Mouse (Mus musculus) A20 (cell line): Measurements from ENCODE around the gene Nle1.

ENCODE experiments used
- DNase-seq: peaks from one replicate; pipeline ENCODE4 v3.0.0-alpha.2; 2011; ENCODE audit warnings: low read depth, low spot score

The Nle1 gene

DNA sequence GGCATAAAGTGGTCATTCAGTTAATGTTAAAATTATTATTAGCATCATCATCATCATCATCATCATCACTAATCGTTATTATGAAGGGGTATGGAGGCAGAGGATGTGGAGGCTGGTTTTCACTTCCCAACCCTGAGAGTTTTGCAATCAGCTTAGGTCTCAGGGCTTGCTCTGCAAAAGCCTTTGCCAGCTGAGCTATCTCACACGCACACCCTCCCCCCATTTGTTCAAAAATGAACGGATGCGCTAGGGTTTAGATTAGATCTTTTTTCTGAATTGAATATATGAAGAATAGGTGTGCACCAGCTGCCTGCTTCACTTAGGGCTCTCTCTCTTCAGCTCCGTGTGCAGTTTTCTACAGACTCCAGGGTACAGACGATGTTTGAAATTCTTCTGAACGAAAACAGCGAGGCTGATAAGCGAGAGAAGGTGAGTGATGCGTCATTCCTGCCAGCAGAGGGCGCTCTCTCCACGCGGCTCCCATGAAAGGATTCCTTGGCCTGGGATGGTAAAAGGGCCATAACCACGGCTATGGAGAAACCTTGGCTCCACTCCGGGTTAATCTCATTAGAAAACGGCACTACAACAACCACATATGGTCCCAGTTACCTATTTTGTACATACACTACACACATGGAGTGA lies 6.6 kb upstream of the Nle1 start:
- peak; percentile 71 for DNase-seq

DNA sequence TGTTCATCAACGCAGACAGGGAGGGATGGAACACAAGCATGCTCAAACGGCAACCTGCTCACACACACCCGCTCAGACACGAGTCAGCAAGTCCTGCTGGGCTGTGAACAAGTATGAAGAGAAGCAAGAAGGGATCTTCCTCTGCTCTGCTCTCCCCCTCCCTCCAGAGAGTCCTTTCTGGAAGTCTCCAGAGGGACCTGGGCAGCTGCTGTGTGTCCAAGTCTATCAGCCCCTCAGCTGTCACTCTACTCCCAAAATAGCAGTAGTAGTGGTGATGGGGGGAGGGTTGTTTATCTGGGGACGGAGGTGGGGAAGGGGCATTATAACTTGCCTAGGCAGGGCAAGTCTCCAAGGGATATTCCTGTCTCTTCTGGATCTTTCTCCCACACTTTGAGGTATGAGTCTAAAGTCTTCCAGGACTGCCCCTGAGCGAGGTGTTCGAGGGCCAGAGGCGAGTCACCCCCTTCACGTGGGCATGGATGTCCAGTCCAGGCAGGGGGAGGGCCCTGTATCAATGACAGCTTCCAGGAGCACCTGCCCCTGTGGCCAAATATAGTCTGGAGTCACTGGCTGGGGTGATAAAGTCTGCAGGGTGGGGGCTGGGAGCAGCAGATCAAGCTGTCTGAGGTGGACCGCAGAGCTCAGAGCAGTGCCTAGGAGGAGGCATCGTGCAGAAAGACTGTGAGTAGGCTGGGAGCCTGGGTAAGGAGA lies 2.6 kb upstream of the Nle1 start:
- DNase-seq: no peak

DNA sequence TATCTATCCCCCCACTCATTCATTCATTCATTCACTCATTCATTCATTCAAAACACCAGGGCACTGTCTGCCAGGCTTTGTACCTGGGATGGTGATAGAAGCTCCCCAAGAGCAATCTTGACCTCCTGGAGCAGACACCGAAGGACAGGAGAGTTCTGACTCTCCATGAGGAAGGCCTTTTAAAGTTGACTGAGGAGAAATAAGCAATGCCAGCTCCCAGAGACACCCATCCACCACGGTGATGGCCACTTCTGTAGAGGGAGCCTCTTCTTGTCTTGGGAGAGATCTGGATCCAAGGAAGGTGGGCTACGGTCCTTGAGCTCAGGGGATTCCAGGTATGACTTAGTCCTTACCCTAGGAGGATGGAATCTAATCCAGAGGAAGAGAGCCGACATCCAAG lies 2.0 kb upstream of the Nle1 start, which contains the start of gene Unc45b:
Gene Unc45b, plus strand, starts transcription at position 301 of the 400 bp plus-strand sequence.
- no peak for DNase-seq

DNA sequence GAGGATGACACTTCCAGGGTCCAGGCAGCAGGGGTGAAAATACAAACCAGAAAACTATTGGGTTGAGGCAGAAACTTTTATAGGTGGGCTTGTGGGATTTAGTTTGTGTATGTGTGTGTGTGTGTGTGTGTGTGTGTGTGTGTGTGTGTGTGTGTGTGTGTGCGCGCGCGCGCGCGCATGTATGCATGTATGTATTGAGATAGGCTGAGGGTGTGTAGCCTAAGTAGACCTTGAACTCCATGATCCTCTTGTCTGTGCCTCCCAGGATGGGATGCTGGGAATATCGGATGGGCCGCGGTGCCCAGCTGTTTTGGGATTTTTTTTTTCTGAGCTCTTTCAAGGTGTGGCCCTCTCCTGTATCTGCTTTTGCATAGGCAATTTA lies 388 bp upstream of the Nle1 start:
- DNase-seq: no peak

DNA sequence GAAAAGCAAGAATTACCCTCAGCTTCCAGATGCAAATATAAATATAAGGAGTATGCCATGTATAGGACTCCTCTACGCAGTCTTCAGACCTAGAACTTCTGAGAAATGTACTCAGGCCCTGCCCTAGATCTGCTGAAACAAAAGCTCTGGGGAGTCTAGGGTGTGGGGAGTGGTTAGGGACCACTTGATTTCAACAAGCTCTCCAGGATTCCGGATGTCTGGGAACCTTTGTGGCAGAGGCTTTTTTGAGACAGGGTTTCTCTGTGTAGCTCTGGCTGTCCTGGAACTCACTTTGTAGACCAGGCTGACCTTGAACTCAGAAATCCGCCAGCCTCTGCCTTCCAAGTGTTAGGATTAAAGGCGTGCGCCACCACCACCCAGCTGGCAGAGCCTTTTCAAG lies 2.4 kb downstream of the Nle1 start:
- no peak for DNase-seq

DNA sequence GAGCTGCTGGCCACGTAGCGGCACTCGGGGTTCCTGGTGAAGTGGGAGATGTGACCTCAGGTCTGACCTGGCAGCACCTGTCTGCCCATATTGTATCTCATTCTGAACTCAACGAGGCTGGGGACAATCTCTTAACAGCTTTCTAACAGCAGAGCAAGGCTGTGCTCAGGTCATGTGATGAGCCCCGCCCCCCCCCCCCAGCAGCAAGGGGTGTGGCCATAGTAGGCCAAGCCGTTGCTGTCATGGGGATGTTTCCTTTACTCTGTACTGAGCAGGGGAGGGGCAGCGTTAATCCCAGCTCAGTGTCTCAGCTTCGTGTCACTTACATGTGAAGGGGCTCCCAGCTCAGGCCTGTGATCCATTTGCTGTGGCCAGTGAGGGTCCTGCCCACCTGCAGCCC lies 3.3 kb downstream of the Nle1 start:
- DNase-seq: no peak

DNA sequence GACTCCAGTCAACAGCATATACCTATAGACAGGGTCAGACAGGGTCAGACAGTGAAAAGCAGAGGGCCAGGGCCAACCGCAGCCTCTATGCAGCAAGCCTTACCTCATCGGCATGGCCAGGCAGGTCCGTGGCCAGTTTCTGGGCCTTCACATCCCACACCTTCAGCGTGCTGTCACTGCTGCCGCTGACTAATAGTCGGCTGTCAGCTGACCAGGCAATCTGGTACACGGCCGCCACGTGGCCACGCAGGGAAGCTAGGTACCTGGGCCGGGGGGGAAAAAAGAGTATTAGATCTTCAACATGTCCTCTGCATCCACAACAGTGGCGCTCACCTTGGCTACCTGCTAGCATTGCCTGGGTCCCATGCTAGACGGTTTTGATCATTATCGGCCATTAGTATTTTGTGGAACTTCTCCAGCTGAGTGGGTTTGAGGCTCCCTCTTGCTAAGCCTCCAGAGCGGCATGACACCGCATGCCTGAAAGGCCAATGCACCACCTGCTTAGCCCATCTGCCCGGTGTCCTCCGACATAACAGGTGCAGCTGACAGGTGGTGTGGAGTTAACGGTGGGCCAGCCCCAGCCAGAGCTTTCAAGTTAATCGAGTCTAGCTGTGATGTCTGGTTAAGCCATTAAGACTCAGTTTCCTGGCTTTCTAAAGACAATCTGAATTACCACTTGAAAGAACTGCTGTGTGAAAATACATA lies 6.5 kb downstream of the Nle1 start:
- DNase-seq: no peak

DNA sequence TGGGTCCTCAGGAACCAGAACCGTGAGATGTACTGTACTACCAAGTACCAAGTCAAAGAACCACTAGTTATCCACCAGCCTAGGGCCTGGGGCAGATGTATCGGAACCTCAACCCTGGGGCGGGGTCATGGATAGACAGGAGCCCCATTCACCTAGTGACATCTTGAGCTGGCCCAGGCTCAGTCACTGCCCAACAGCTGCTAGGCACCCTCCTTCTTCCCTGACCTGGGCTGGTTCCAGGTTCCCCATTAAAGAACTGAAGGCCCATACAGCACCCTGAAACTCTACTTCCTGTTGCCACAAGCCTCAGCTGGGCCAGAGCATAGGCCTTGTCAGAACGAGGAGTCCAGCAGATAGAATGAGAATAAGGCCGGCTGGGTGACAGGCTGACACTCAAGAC lies 8.5 kb downstream of the Nle1 start:
- DNase-seq: no peak

DNA sequence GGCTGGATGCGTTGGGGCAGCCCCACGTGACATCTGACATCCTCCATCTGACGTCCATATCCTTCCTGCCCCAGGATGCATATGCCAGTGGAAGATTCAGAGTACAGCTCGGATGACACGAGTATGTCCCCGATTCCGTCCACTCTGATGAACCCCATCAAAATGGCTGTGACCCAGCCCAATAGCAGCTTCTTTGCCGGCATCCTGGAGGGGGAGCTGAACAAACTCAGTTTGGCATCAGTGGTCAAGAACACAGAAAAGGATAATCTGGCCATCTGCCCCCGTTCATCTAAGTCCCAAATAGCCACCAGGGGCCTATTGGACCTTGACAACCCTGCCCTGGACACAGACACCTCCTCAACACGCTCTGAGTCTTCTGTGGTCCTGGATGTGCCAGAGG lies 10.7 kb downstream of the Nle1 start:
- DNase-seq: no peak

DNA sequence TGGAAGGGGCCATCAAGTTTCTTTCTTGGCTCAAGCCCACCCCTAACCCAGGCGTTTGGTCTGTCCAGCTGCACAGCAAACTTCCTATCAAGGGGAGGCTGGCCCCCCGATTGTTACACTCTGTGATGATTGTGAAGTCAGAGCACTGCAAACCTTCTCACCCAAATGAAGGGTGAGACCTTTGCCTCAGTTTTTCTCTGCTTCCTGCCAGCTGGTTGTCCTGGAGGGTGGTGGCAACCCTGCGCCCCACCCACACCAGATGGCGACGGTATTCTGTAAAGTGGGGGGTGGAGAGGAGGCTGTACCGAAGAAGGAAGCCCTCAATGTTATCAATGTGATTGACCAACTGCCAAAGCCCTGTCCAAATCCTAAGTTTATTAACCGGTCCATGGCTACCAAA lies 16.3 kb downstream of the Nle1 start, which contains the start of gene Fndc8:
Gene Fndc8, plus strand, starts transcription at position 189 of the 400 bp plus-strand sequence.
- DNase-seq: no peak

DNA sequence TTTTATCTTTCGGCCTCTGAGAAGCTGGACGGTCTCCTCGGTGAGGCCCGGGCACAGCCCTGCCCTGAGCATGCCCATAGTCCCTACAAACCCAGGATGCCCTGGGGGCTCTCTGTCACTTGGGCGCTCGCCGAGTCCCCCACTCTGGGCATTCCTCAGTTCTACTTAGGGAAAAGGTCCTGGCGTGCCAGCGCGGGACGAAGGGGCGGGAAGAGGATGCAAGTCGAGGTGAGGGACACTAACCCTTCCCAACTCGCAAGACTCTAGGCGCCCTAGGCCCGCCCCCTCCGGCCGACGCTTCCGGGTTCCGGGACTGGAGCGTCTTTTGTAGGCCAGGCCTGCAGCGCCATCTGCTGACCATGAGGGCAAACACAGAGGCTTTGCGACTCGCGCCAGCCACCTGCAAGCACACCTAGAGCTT lies 17.9 kb downstream of the Nle1 start, which contains the start of gene Rad51d:
Gene Rad51d, minus strand, starts transcription at position 273 of the 421 bp plus-strand sequence.
- peak; percentile 95 for DNase-seq

DNA sequence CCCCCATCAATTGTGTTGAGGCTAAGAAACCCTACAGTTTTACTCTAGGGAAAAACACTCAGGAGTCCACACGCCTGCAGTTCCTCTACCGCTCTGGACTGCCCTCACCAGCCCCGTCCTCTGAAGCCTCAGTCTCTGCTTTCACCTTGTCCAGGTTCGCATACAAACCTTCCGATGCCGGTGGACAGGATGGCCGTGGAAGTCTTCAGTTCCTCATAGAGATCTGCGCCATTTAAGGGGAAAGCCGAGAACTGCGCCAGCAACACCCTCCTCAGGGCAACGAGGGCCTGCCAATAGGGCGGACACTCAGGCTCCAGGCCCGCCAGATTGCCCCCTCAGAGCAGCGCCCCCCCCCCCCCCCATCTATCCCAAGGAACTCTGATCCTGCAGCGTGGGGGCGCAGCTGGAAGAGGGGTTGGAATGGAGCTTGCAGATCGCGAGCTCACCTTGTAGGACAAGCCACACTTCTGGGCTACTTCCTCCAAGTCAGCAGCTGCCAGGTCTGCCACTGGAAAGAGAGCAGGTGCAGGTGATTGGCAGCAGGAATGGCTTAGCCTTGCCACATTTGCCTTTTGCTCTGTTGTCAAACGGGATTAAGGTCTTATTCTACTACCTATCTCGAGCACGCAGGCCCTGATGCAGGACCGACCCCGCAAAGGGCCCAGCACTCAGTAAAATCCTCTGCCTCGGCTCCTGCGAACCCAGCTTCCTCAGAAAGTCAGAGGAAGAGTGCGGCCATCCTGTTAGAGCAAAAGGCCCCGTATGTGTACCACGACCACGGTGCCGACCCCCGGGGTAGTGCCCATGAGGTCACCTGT lies 18.5 kb downstream of the Nle1 start:
- DNase-seq: peak; percentile 72

DNA sequence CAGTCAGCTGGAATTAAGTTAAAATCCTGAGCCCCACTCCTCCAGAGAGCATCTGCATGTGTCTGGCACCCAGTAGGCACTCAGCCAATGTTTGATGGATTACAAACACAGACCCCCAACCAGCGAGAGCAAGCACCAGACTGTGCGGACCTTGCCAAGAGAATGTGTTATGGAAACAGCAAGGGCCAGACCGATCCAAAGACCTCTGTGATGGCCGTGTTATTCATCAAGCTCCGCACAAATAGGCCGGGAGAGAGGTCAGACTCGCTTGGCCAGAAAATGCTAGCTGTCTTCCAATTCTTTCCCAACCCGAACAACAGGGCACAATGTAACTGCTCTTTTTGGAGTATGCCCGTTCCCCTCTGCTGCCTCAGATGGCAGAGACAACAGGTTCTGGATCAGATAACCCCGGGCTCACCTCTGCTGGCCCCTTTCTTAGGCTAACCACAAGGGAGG lies 19.7 kb downstream of the Nle1 start:
- DNase-seq: no peak

DNA sequence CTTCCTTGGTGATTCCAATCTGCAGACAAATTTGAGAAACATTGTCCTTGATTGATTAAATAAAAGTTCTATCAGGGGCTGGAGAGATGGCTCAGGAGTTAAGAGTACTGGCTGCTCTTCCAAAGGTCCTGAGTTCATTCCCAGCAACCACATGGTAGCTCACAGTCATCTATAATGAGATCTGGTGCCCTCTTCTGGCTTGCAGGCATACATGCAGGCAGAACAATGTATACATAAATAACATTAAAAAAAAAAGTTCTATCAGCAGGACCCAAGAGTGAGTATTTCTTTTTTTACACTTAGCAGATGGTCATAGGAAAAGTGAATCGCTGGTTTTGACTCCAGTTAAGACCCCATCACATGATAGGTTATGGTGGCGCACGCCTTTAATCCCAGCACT lies 21.7 kb downstream of the Nle1 start:
- DNase-seq: peak; percentile 39

DNA sequence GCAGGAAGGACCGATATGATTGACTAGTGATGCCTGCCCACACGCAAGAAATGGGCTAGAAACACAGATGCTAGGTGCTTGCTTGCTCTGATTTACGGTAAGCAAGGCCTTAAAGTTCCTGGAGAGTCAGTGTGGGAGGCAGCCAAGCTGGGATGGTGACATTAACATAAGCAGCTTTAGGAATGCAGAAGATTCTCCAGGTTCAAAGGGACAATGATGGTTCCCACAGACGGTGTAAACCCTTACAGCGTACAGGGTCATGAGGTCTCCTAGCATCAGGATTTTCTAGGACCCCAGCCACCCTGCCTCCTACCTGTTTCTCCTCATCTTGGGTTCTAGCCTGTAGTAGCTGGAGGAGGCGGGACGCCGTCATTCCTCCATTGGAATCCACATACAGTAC lies 25.0 kb downstream of the Nle1 start:
- DNase-seq: no peak

DNA sequence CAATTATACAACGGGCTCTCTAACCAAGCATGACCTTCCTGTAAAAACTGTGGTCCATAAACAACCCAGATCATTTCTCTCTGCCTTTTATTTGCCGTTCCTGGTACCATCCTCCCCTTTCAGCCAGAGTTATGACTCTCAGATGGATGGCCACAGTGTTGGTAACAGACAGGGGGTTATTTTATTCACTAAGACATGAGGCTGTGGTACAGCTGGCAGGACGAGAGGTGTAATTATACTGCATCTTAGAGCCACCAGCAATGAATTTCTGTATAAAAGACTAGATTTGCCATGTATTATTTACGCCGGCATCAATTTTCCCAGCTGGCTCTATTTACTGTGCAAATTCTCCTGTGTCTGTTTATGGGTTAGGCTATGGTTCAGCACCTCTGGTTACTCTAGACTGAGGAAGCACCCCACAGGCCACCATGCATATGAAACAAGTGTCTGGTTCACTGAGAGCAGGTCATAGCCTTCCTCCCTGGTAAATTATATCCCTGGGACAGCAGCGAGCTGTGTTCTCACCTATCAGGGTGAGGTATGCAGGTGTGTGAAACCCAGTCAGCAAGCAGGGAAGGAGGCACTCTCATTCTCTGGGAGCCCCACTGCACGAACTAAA lies 30.4 kb downstream of the Nle1 start:
- no peak for DNase-seq

DNA sequence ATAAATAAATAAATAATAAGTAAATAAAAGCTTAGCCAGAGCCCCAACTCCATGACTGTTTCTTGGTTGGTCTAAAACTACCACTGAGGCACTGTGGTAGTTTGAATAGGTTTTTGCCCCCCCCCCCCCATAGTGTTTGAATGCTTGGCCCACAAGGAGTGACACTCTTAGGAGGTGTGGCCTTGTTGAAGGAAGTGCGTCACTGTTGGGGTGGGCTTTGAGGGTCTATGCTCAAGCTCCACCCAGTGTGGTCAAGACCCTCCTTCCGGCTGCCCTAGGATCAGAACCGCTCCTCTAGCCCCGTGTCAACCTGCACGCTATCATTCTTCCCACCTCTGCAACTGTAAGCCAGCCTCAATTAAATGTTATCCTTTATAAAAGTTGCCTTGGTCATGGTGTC lies 32.6 kb downstream of the Nle1 start:
- no peak for DNase-seq

DNA sequence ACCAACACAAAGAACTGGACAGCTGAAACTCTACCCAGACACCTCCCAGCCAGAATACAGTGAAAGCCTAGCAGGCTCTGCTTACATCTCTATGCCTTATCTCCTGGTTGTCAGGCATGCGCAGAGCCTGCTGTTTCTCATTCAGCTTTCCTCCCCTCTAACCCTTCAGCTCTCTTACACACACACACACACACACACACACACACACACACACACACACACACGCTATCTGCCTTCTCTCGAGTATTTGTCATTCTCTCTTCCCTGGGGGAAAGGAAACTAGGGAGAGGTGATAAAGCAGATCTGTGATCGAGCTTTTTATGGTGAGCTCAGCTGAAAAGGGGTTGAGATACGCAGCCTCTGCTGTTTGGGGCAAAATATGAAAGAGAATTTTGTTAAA lies 33.3 kb downstream of the Nle1 start:
- DNase-seq: no peak

DNA sequence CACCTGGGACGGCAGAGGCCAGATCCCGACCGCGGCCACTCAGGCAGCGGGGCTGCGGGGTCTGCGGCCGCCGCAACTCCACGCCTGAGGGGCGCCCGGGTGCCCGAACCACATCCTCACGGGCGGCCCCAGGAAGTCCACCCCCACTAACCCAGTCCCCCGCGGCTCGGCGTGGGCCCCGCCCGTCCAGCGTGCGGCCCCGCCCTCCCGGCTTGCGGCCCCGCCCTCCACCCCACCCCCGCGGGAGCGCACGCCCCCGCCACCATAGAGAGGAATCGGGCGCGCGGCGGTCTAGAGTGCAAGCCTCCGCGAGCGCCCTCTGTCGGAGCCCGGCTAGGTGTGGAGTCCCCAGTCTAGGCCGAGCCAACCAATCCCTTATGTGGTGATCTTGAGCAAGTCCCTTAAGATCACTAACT lies 37.2 kb downstream of the Nle1 start, which contains the start of gene Rffl:
Gene Rffl, minus strand, starts transcription at position 180 of the 416 bp plus-strand sequence.
- DNase-seq: peak; percentile 94

DNA sequence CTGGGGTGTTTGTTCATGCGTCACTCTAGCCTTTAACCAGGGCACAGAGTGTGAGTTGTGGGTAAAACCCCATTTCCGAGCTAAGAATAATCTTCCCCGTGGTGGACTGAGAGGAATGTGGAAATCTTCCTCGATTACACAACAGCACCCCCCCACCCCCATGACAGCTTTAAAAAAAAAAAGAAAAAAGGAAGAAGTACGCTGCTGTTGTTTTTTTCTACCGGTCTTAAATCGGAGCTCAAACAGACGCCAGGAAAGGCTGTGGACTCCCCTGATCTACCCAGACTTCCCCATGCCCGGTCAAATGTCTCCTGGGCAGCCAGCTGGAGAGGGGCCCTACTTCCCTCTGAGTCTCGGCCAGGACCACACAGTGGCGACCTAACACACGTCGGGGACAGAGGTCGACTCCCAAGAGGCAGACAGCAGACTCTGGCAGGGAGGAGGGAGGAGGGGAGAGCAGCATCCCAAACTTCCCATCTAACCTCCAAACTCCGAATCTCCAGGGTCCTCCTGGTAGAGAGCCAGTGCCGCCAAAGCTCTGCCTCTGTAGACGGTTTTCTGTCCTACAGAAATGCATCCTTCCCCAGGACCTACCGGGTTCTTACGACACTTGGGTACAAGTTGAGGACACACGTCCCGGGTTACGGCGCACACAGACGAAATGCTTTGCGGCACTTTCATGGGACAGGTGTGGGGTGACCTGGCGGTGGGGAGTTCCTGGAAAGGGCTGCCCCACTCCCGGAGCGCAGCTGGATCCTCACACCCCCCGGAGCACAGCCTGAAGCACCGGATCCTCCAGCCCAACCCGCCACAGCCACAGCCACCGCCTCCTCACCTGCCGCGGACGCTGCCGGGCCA lies 37.8 kb downstream of the Nle1 start:
- DNase-seq: no peak
